Mouse (Mus musculus): ENCODE results near the gene Spata5. TPM values are rescaled to one million over a fixed set of nuclear protein-coding genes. Genes with fewer than 3 reads are reported as not detected.
"Not testable (repeated sequence)": the region's sequence is repeated elsewhere in the genome, so short reads cannot be mapped to it uniquely, and the experiment has no call there.

Gene Spata5
- polyA plus RNA-seq, 1 experiment from 2014 or later: 34.5 TPM

DNA sequence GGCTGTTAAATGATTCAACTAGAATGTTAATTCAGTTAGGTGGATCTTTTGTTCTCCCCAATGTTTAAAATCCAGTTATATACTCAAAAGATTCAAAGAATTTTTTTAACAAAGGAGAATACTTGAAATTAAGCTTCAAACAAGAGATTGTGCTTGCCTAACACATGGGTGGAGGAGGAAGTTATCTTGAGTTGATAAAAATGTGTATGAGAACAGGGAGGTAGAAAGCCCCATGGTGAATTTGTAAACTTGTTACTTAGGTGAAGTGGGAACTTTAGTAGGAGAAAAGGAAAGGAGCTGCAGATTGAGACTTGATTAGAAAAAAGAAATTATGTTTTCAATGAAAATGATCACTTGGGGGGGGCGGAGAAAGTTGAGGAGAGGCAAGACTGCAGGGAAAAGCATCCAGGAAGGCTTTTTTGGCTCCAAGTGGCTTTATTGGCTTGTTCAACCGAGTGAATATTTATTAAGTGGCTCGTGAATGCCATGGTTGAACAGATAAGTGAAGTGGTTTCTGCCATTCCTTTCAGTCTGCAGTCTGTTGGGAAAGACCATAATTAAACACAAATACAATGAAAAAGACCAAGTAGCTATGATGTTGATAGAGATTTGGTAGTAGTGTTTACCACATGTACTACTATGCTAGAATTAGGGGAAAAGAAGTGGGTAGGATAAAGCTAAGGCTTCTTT lies 100.8 kb downstream of the Spata5 start:
- 83% methylated on average over 3 of the region's 3 CpGs for WGBS
- Histone ChIP-seq H3K9me3 (no peaks in the 10 kb centered on the region), H3K9ac (no peak overlapping the region), H3K4me1 (replicated peaks) (no peaks in the 10 kb centered on the region), H3K27me3 (replicated peaks) (no peaks in the 10 kb centered on the region), H3K4me2 (replicated peaks) (no peak overlapping the region), H3K27ac (no peak overlapping the region), H3K4me3 (replicated peaks) (no peak overlapping the region), H3K36me3 (no peaks in the 10 kb centered on the region)
- no peak for ATAC-seq

DNA sequence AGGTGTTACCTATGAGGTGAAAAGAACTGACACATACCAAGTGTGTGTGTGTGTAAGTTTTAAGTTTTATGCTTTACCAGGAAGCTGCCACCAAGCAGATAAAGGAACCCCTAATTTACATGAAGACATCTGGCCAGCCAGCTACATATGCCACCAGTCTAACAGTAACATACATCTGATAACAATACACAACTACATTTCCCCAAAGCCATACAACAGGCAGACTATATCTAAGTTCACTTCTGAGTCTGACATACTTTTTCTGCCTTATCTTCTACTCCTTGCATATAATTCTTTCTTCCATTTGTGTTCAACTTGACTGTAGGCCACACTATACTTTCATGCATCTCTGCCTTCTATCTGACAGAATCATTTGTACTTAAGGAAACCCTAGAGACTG lies 112.4 kb downstream of the Spata5 start:
- H3K9ac ChIP-seq: no peak overlapping the region
- no peak overlapping the region for H3K4me2 ChIP-seq (replicated peaks)
- H3K27me3 ChIP-seq (replicated peaks): no peaks in the 10 kb centered on the region
- ATAC-seq: no peak
- H3K4me3 ChIP-seq (replicated peaks): no peak overlapping the region
- H3K9me3 ChIP-seq: no peaks in the 10 kb centered on the region
- H3K36me3 ChIP-seq: no peaks in the 10 kb centered on the region
- H3K4me1 ChIP-seq (replicated peaks): no peaks in the 10 kb centered on the region
- H3K27ac ChIP-seq: no peak overlapping the region

DNA sequence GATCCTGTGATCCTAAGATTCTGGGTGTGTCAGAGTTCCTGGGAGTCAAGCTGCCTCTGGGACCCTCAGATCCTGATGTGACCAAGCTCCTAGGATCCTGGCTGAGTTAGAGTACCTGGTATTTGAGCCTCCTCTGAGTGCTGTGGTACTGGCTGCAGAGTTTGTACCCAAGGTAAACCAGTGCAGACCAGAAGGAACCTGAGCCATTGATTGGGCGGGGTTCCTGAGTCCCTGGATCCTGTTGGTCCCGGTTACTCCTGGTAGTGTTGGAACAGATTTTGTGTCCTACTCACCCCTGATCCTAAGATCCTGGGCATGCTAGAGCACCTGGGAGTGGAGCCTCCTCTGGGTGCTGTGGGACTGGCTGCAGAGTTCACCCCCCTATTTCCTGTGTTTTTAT lies 121.0 kb downstream of the Spata5 start:
- not testable (repeated sequence) for H3K27ac ChIP-seq; H3K36me3 ChIP-seq; H3K9me3 ChIP-seq; H3K4me3 ChIP-seq (replicated peaks); H3K4me1 ChIP-seq (replicated peaks); H3K4me2 ChIP-seq (replicated peaks); H3K9ac ChIP-seq; ATAC-seq; H3K27me3 ChIP-seq (replicated peaks)
- 96% methylated on average over 2 of the region's 2 CpGs for WGBS

DNA sequence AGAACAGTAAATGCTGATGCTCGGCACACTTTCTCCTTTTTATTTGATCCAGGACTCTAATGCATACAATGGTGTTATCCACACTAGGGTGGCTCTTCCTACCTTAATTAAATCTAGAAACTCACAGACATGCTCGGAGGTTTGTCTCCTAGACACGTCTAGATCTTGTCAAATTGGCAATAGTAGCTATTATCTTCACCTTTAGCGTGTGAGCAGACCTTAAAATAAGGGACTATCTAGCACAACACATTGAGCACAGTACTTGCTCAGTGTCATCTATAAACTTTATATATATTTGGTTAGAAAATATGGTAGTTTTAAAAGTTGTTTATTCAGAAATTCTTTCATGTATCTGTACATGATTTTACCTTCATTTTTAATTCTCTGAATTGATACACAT lies 126.7 kb downstream of the Spata5 start:
- Histone ChIP-seq H3K4me2 (replicated peaks) (no peak overlapping the region), H3K36me3 (no peaks in the 10 kb centered on the region), H3K4me3 (replicated peaks) (no peak overlapping the region), H3K4me1 (replicated peaks) (no peaks in the 10 kb centered on the region), H3K27me3 (replicated peaks) (no peaks in the 10 kb centered on the region), H3K9ac (no peak overlapping the region), H3K27ac (no peak overlapping the region), H3K9me3 (no peaks in the 10 kb centered on the region)
- 89% methylated on average over 4 of the region's 4 CpGs for WGBS
- ATAC-seq: no peak

DNA sequence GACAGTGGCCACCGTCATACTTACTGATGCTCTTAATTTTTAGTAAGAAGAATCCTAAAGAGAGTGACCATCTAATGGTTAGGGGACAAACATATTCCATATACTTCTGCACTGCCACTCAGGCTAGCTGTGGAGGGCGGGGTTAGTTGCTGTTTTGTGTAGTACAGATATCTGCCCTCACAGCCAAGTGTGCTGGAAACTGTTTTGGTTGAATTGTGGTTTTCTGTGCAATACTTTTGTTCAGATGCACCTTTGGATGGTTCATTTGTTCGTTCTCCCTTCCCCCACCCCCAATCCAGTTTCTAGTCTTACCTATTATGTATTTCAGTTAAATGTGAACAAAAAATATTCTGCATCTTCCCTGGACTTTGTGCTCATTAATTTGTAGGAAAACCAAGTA lies 130.5 kb downstream of the Spata5 start:
- Histone ChIP-seq H3K4me3 (replicated peaks) (no peak overlapping the region), H3K27ac (no peak overlapping the region), H3K9ac (no peak overlapping the region), H3K27me3 (replicated peaks) (no peaks in the 10 kb centered on the region), H3K36me3 (no peaks in the 10 kb centered on the region), H3K4me1 (replicated peaks) (no peaks in the 10 kb centered on the region), H3K9me3 (no peaks in the 10 kb centered on the region), H3K4me2 (replicated peaks) (no peak overlapping the region)
- ATAC-seq: no peak
- WGBS: 85% methylated on average over 3 of the region's 3 CpGs

DNA sequence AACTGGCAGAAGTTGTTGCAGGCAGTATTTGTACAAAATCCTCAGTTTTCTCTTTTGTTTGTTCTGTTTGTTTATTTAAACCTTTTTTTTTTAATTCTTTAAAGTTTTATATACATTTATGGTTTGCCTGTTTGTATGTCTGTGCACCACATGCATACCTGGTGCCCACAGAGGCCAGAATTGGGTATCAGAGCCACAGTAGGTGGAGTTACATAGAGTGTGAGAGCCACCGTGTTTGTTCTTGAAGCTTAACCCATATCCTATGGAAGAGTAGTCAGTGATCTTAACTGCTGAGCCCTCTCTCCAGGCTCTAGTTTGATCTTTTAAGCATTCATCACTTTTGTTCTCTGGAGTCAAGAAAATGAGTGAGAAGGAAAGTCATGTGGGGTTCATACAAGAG lies 130.9 kb downstream of the Spata5 start:
- no peak overlapping the region for H3K9ac ChIP-seq
- 40% methylated on average over 1 of the region's 1 CpGs for WGBS
- H3K36me3 ChIP-seq: no peaks in the 10 kb centered on the region
- H3K4me3 ChIP-seq (replicated peaks): no peak overlapping the region
- no peaks in the 10 kb centered on the region for H3K27me3 ChIP-seq (replicated peaks)
- no peaks in the 10 kb centered on the region for H3K9me3 ChIP-seq
- no peaks in the 10 kb centered on the region for H3K4me1 ChIP-seq (replicated peaks)
- H3K27ac ChIP-seq: no peak overlapping the region
- ATAC-seq: no peak
- no peak overlapping the region for H3K4me2 ChIP-seq (replicated peaks)

DNA sequence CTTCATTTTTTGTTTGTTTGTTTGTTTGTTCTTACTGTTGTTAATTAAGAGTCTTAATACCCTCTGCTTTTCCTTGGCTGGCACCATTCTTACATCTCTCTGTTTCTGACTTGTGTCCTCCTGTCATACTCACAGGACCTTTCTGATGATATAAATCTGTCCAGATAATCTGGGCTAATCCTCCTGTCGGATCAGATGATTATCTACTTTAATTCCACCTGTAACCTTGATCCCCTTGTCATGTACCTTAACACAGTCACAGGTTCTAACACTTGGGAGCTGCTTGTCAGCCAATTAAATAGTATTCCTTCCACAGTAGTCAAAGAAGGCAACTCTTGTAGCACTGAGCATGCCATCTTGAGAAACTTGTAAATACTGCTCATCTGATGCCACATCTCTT lies 131.8 kb downstream of the Spata5 start:
- no peak for ATAC-seq
- no peak overlapping the region for H3K4me2 ChIP-seq (replicated peaks)
- no peak overlapping the region for H3K9ac ChIP-seq
- no peaks in the 10 kb centered on the region for H3K9me3 ChIP-seq
- H3K27ac ChIP-seq: no peak overlapping the region
- no peaks in the 10 kb centered on the region for H3K27me3 ChIP-seq (replicated peaks)
- peaks cover 6% of the 10 kb centered on the region for H3K4me1 ChIP-seq (replicated peaks)
- H3K4me3 ChIP-seq (replicated peaks): no peak overlapping the region
- H3K36me3 ChIP-seq: no peaks in the 10 kb centered on the region
- 93% methylated on average over 1 of the region's 1 CpGs for WGBS

DNA sequence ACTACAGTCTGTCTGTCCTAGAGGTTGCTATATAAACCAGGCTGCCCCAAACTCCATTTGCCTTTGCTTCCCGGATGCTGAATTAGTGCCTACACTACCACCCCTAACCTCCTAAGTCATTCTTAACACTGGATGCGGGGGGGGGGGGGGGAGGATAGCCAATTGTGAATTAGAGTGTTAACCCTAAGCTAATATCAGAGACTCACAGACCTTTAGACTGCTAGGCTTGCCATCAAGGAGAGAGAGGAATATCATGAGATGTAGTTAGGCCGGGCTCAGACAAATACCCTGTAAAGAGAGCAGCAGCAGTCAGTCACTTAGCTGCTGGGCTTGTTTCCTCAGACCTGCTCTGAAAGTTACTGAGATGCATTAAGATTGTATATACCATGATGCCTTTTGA lies 132.5 kb downstream of the Spata5 start:
- Histone ChIP-seq H3K9me3 (no peaks in the 10 kb centered on the region), H3K27me3 (replicated peaks) (no peaks in the 10 kb centered on the region), H3K36me3 (no peaks in the 10 kb centered on the region), H3K4me2 (replicated peaks) (no peak overlapping the region), H3K27ac (no peak overlapping the region), H3K9ac (no peak overlapping the region), H3K4me1 (replicated peaks) (peaks cover 9% of the 10 kb centered on the region), H3K4me3 (replicated peaks) (no peak overlapping the region)
- 86% methylated on average over 3 of the region's 3 CpGs for WGBS
- ATAC-seq: no peak

DNA sequence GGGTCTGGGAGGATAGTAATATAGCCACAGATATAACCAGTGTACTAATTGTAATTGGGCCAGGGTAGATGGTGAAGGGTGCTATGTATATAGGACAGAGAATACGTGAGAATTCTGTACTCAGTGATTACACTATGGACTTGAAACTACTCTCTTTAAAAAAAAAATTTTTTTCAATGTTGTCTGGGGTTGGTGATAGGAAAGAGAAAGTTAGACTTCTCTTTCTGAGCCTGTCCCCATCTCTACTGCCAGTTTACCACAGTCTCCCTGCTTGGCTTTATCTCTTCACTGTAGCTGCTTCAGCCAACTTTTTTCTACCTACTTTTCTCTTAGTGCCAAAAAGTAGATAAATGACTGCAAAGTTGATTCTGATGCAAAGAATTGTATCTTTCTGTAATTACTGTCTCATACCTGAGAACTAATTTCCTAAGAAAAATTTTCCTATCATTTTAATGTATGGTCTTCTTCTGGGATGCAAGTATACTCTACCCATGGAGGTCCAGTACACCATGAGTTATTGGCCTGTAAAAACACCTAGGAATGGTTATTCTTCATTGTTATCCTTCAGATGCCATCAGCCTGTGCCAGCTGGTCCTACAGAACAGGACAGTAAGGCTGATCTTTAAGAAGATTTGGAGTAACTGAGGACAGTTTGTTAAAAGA lies 133.8 kb downstream of the Spata5 start:
- no peaks in the 10 kb centered on the region for H3K9me3 ChIP-seq
- 100% methylated on average over 1 of the region's 1 CpGs for WGBS
- H3K27me3 ChIP-seq (replicated peaks): no peaks in the 10 kb centered on the region
- no peak overlapping the region for H3K4me2 ChIP-seq (replicated peaks)
- no peak overlapping the region for H3K4me3 ChIP-seq (replicated peaks)
- no peak overlapping the region for H3K9ac ChIP-seq
- H3K27ac ChIP-seq: no peak overlapping the region
- ATAC-seq: no peak
- H3K4me1 ChIP-seq (replicated peaks): peaks cover 11% of the 10 kb centered on the region
- no peaks in the 10 kb centered on the region for H3K36me3 ChIP-seq

DNA sequence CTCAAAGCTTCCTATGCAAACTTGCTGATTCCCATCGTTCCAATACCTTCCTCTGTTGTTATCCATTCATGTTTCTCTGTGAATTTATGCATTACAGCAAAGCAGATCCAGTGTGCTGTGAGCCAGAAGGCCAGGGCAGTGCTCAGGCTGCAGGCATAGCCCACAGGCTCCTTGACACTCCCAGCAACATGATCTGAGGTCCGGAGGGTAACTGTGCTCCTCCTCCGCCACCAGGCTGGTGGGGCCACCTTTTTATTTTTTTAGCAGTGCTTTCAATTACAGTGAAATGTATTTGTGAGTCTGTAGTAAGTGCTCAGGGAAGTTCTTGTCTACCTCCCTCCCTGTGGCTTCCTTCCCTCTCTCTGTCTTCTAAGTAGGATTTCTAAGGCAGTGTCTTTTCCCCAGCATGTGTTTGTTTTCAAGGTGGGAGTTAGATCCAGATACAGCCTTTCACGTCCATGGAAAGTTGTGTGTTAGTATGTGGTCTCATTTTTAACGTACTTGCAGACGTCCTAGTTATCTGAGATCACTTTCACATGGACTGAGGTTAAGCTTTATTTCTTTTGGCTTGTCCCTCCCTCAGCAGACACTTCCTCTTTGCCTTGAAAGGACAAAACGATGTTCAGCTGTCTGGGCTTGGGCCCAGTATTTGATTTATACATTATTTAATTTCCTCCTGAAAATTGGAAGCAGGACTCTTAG lies 136.9 kb downstream of the Spata5 start:
- Histone ChIP-seq H3K4me1 (replicated peaks) (peaks cover 11% of the 10 kb centered on the region), H3K9ac (no peak overlapping the region), H3K36me3 (no peaks in the 10 kb centered on the region), H3K4me3 (replicated peaks) (no peak overlapping the region), H3K27ac (peak overlapping the region; percentile 82), H3K27me3 (replicated peaks) (no peaks in the 10 kb centered on the region), H3K9me3 (no peaks in the 10 kb centered on the region), H3K4me2 (replicated peaks) (no peak overlapping the region; the same call in 1 of the 2 replicates)
- ATAC-seq: peak; percentile 72
- 26% methylated on average over 7 of the region's 7 CpGs for WGBS

DNA sequence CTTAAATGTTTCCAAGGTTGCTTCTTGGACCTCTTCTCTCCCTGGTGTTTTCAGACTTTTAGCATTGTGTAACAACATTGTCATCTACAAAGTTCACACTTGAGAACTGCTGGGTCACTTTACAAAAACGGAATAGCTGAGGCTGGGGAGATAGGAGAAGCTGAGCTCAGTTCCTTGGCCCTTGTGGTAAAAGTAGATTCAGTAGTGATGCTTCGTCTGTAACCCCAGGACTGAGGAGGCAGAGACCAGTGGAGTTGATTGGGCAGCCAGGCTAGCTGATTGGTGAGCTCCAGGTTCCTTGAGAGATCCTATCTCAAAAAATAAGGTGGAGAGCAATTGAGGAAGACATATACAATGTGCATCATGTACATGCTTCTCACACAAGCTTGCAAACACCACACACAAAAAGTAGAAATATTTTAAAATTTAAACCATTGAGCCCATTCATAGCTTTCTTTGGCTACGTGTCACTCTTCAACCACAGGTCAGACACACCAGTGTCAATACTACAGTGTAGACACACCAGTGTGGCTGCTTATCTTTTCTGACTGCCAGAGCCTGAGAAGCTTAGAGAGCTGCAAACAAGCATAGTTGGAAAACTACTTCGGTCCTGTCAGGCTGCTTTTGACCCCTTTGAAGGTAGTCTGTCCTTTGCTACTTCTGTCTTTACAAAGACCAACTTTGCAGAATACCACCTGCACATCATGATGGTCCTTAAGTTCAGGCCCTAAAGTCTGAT lies 138.2 kb downstream of the Spata5 start:
- 76% methylated on average over 4 of the region's 4 CpGs for WGBS
- no peak for ATAC-seq
- 0 out of 2 replicates have a peak overlapping the region, but pooled peaks have one; percentile 56 for H3K27ac ChIP-seq

DNA sequence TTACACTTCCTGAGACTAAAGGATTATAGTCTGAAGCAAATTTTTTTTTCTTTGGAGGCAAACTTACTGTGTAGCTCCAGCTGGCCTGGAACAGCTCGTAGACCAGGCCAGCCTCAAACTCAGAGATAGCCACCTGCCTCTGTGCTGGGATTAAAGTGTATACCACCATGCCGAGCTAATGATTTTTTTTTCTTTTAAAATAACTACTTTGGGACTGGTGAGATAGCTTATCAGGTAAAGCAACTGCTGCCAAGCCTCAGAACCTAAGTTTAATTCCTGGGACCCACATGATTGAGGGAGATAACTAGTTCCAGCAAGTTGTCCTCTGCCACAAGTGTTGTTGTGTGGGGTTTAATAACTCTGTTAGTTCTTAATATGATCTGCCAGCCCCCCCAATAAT lies 139.6 kb downstream of the Spata5 start:
- Histone ChIP-seq H3K9ac (no peak overlapping the region), H3K9me3 (no peaks in the 10 kb centered on the region), H3K4me1 (replicated peaks) (peaks cover 11% of the 10 kb centered on the region), H3K36me3 (no peaks in the 10 kb centered on the region), H3K27ac (no peak overlapping the region), H3K4me2 (replicated peaks) (no peak overlapping the region), H3K27me3 (replicated peaks) (no peaks in the 10 kb centered on the region), H3K4me3 (replicated peaks) (no peak overlapping the region)
- ATAC-seq: peak; percentile 56; the same call in 1 of the 2 replicates
- 78% methylated on average over 2 of the region's 2 CpGs for WGBS

More for the DNA sequence above, 138.2 kb downstream of the Spata5 start:
- H3K36me3 ChIP-seq: no peaks in the 10 kb centered on the region
- no peak overlapping the region for H3K4me3 ChIP-seq (replicated peaks)
- no peak overlapping the region for H3K4me2 ChIP-seq (replicated peaks)
- H3K4me1 ChIP-seq (replicated peaks): peaks cover 11% of the 10 kb centered on the region
- no peaks in the 10 kb centered on the region for H3K27me3 ChIP-seq (replicated peaks)
- no peak overlapping the region for H3K9ac ChIP-seq
- no peaks in the 10 kb centered on the region for H3K9me3 ChIP-seq

All from intestine, embryonic 15.5 days (tissue).